Mouse (Mus musculus): Measurements from ENCODE around the gene Fmo5. TPM values are rescaled to one million over a fixed set of nuclear protein-coding genes. Genes with fewer than 3 reads are reported as not detected.

Gene Fmo5
- 0.32 and 0.46 TPM in 2 replicates for polyA plus RNA-seq (2014; fragmentation: Nextera tagmentation; extraction: Ambion mirVana)

DNA sequence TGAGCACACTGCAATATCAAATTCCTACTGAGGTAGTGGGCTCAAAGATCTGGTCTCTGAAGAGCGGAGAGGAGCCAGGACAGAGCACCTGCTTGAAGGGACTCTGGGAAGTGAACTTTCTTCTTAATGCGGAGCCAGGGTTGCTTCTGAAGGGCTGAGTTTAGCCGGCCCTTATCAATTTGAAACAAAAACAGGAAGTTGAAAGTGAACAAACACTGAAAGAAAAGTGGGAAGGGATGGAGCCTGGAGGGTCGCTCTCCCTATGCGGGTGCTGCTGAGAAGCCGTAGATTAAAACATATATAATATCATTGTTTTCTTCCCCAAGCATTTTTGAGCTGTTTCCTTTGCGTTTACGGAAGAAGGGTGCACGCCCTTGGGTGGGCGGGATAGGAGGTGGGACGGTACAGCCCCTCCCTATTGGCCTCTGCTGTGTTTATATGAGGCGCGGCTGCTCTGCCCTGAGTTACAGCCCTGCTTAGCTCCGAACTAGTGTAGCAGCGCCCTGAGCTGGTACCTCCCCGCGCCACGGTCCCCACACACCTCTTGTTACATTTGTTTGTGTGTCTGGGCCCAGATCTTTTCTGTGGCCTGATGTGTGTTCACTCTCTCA, at the start of gene Fmo5:
Gene Fmo5 (plus strand): TSS at position 414 of the 611 bp plus-strand sequence.
- 6% methylated on average over 18 of the region's 18 CpGs for WGBS

DNA sequence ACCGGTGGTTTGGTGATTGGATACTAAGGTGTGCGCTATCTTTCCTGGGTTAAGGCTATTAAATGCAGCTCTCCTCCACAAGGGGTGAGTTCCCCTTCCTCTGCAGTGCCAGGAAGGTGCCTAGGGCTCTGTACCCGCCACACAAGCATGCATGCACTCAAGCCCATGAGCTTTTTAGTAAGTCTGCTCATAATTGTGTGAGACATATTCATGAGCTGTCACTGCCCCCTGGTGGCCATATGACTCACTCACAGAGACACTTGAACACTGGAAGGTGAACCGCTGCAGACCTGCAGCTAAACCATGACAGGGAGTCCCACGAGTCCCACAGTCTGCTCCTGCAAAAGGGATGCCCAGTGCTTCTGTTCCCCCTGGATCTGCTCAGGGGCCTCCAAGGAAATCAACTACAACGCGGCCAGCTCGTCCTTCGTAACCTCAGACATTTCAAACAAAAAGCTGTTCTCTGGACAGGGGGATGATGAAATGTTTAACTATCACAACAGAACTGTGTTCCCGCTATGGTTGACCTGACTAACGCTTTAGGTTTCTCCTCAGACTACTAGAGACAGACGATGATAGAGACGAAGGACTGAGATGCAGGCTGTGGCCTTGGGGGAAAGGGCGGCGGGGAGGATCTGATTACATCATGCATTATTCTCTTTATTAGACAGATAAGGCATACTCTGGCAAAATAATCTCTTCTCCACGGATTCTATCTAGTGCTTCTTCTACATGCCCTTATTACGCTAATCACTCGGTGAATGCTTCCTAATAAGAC, 43.0 kb upstream of the Fmo5 start:
- ATAC-seq (ENCODE audit: low read depth) = peak; percentile 91
- H3K27me3 ChIP-seq (ENCODE audit: control insufficient read depth, insufficient read depth, low read length) = no peaks in the 10 kb centered on the region
- H3K4me1 ChIP-seq (ENCODE audit: control insufficient read depth, insufficient read depth, low read length) = no peaks in the 10 kb centered on the region
- no peaks in the 10 kb centered on the region; the same call in 1 of the 2 replicates for H3K36me3 ChIP-seq (ENCODE audit: control insufficient read depth, insufficient read depth, low read length)
- WGBS = 57% methylated on average over 18 of the region's 18 CpGs
- H3K4me2 ChIP-seq (ENCODE audit: low read depth, low read length) = no peak overlapping the region
- no peak overlapping the region for H3K4me3 ChIP-seq (ENCODE audit: low read depth, low read length)
- H3K27ac ChIP-seq (ENCODE audit: low read depth, low read length) = no peak overlapping the region
- H3K9me3 ChIP-seq (ENCODE audit: control insufficient read depth, low read length) = no peaks in the 10 kb centered on the region
- no peak overlapping the region for H3K9ac ChIP-seq (replicated peaks; ENCODE audit: low read depth, low read length)

More for the DNA sequence above, at the start of gene Fmo5:
- Histone ChIP-seq H3K4me3 (ENCODE audit: low read depth, low read length) (peak within 1 kb of the TSS; percentile 19; the same call in 1 of the 2 replicates), H3K9ac (replicated peaks; ENCODE audit: low read depth, low read length) (no peak within 1 kb of the TSS), H3K4me1 (ENCODE audit: control insufficient read depth, insufficient read depth, low read length) (no peaks in the 10 kb centered on the region), H3K27me3 (ENCODE audit: control insufficient read depth, insufficient read depth, low read length) (no peaks in the 10 kb centered on the region), H3K4me2 (ENCODE audit: low read depth, low read length) (peak within 1 kb of the TSS; percentile 44), H3K9me3 (ENCODE audit: control insufficient read depth, low read length) (no peaks in the 10 kb centered on the region), H3K36me3 (ENCODE audit: control insufficient read depth, insufficient read depth, low read length) (no peaks in the 10 kb centered on the region), H3K27ac (ENCODE audit: low read depth, low read length) (no peak within 1 kb of the TSS)
- ATAC-seq (ENCODE audit: low read depth) = peak; percentile 70; the same call in 1 of the 2 replicates

DNA sequence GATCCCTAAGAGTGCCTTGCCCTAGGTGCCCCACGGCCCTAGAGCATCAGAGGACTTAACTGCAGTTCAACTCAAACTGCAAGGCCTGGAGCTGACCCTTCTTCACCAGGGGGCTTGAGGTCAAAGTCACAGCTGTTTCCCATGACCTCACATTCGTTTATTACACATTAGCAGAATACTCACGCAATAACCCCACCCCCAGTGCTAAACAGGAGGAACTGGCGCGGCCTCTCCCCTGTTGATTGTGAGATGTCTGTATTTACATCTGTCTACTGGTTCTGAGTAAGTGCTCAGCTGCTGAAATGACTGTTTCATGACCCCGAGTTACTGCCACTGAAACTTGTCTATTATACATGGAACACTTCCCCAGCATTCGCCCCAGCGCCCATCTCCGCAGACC, 40.9 kb upstream of the Fmo5 start:
- no peak overlapping the region for H3K4me3 ChIP-seq (ENCODE audit: low read depth, low read length)
- H3K36me3 ChIP-seq (ENCODE audit: control insufficient read depth, insufficient read depth, low read length) = no peaks in the 10 kb centered on the region
- no peaks in the 10 kb centered on the region for H3K27me3 ChIP-seq (ENCODE audit: control insufficient read depth, insufficient read depth, low read length)
- no peak overlapping the region for H3K27ac ChIP-seq (ENCODE audit: low read depth, low read length)
- H3K9ac ChIP-seq (replicated peaks; ENCODE audit: low read depth, low read length) = no peak overlapping the region
- H3K4me1 ChIP-seq (ENCODE audit: control insufficient read depth, insufficient read depth, low read length) = no peaks in the 10 kb centered on the region
- ATAC-seq (ENCODE audit: low read depth) = no peak
- H3K4me2 ChIP-seq (ENCODE audit: low read depth, low read length) = no peak overlapping the region
- no peaks in the 10 kb centered on the region for H3K9me3 ChIP-seq (ENCODE audit: control insufficient read depth, low read length)
- WGBS = 78% methylated on average over 9 of the region's 9 CpGs

DNA sequence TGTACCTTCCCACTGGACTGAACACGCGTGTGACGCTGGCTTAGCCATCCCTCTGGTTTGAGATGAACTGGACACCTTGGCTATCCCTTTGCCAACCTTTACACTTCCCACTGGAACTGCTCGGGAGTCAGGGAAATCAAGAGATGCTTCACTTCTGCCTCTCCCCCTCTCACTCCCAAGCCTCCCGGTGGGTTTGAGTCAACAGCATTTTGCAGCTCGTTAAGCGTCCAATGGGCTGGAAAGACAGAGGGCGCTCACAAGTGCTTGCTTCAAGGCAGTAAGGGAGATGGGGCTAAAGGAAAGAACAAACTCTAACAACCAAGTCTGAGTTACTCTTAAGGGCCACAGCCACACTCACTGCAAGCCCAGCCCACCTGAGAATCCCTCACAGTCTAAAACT, 37.9 kb upstream of the Fmo5 start:
- H3K9me3 ChIP-seq (ENCODE audit: control insufficient read depth, low read length) = no peaks in the 10 kb centered on the region
- no peak for ATAC-seq (ENCODE audit: low read depth)
- no peaks in the 10 kb centered on the region for H3K36me3 ChIP-seq (ENCODE audit: control insufficient read depth, insufficient read depth, low read length)
- H3K4me1 ChIP-seq (ENCODE audit: control insufficient read depth, insufficient read depth, low read length) = no peaks in the 10 kb centered on the region
- no peak overlapping the region for H3K4me3 ChIP-seq (ENCODE audit: low read depth, low read length)
- no peak overlapping the region for H3K9ac ChIP-seq (replicated peaks; ENCODE audit: low read depth, low read length)
- no peak overlapping the region for H3K27ac ChIP-seq (ENCODE audit: low read depth, low read length)
- no peaks in the 10 kb centered on the region for H3K27me3 ChIP-seq (ENCODE audit: control insufficient read depth, insufficient read depth, low read length)
- H3K4me2 ChIP-seq (ENCODE audit: low read depth, low read length) = no peak overlapping the region
- WGBS = 54% methylated on average over 8 of the region's 8 CpGs

GRCm38 (mm10) chr3:97593089-97593488, 35.5 kb upstream of the Fmo5 start:
- Histone ChIP-seq H3K4me1 (ENCODE audit: control insufficient read depth, insufficient read depth, low read length) (no peaks in the 10 kb centered on the region), H3K36me3 (ENCODE audit: control insufficient read depth, insufficient read depth, low read length) (no peaks in the 10 kb centered on the region), H3K9me3 (ENCODE audit: control insufficient read depth, low read length) (no peaks in the 10 kb centered on the region), H3K9ac (replicated peaks; ENCODE audit: low read depth, low read length) (no peak overlapping the region), H3K4me3 (ENCODE audit: low read depth, low read length) (no peak overlapping the region), H3K4me2 (ENCODE audit: low read depth, low read length) (no peak overlapping the region), H3K27ac (ENCODE audit: low read depth, low read length) (no peak overlapping the region), H3K27me3 (ENCODE audit: control insufficient read depth, insufficient read depth, low read length) (no peaks in the 10 kb centered on the region)
- ATAC-seq (ENCODE audit: low read depth) = no peak
- WGBS = 94% methylated on average over 5 of the region's 5 CpGs

GRCm38 (mm10) chr3:97594140-97594539, 34.5 kb upstream of the Fmo5 start:
- Histone ChIP-seq H3K4me3 (ENCODE audit: low read depth, low read length) (no peak overlapping the region), H3K4me2 (ENCODE audit: low read depth, low read length) (no peak overlapping the region), H3K9me3 (ENCODE audit: control insufficient read depth, low read length) (no peaks in the 10 kb centered on the region), H3K27ac (ENCODE audit: low read depth, low read length) (no peak overlapping the region), H3K9ac (replicated peaks; ENCODE audit: low read depth, low read length) (no peak overlapping the region), H3K4me1 (ENCODE audit: control insufficient read depth, insufficient read depth, low read length) (no peaks in the 10 kb centered on the region), H3K36me3 (ENCODE audit: control insufficient read depth, insufficient read depth, low read length) (no peaks in the 10 kb centered on the region), H3K27me3 (ENCODE audit: control insufficient read depth, insufficient read depth, low read length) (no peaks in the 10 kb centered on the region)
- 94% methylated on average over 13 of the region's 13 CpGs for WGBS
- ATAC-seq (ENCODE audit: low read depth) = no peak

DNA sequence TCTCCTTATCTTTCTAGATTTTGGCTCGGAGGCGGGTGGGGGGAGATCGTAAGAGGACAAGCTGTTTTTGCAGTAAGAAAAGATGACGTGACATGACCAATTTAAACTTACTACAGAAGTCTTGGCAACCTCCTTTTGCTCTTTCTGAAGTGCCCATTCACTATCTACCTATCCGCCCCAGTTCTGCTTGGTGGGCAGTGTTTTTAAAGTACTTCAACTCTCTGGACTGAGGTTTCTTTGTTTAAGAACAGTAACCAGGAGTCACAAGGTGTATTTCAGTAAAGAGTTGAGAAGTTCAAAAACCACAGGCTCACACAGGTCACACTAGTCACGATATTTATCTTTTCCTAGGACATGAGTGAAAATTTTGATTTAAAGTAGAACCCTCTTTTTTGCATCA, 33.5 kb upstream of the Fmo5 start:
- H3K9ac ChIP-seq (replicated peaks; ENCODE audit: low read depth, low read length) = no peak overlapping the region
- no peaks in the 10 kb centered on the region for H3K9me3 ChIP-seq (ENCODE audit: control insufficient read depth, low read length)
- no peak for ATAC-seq (ENCODE audit: low read depth)
- no peaks in the 10 kb centered on the region for H3K27me3 ChIP-seq (ENCODE audit: control insufficient read depth, insufficient read depth, low read length)
- 94% methylated on average over 6 of the region's 6 CpGs for WGBS
- no peaks in the 10 kb centered on the region for H3K4me1 ChIP-seq (ENCODE audit: control insufficient read depth, insufficient read depth, low read length)
- H3K36me3 ChIP-seq (ENCODE audit: control insufficient read depth, insufficient read depth, low read length) = no peaks in the 10 kb centered on the region
- H3K4me3 ChIP-seq (ENCODE audit: low read depth, low read length) = no peak overlapping the region
- H3K27ac ChIP-seq (ENCODE audit: low read depth, low read length) = no peak overlapping the region
- no peak overlapping the region for H3K4me2 ChIP-seq (ENCODE audit: low read depth, low read length)

DNA sequence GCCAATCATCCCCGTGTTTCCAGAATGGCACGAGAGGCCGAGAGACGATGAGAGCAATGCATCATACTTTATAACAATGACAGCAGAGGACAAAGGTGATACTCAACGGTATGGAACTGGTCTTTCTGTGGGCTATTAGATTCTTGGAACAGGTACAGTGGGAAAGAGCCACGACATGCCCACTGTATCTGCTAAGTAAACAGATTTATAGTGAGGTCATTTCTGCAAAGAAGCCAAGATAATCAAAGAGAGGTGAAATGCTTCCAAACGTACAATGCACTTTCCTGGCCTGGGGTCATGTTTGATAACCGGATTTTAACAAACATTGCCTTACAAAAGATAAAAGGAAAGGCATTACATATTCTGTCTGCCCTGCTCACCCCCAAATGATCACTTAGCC, 31.8 kb upstream of the Fmo5 start:
- Histone ChIP-seq H3K36me3 (ENCODE audit: control insufficient read depth, insufficient read depth, low read length) (no peaks in the 10 kb centered on the region), H3K27me3 (ENCODE audit: control insufficient read depth, insufficient read depth, low read length) (no peaks in the 10 kb centered on the region), H3K4me1 (ENCODE audit: control insufficient read depth, insufficient read depth, low read length) (no peaks in the 10 kb centered on the region), H3K4me2 (ENCODE audit: low read depth, low read length) (no peak overlapping the region), H3K9ac (replicated peaks; ENCODE audit: low read depth, low read length) (no peak overlapping the region), H3K27ac (ENCODE audit: low read depth, low read length) (no peak overlapping the region), H3K9me3 (ENCODE audit: control insufficient read depth, low read length) (no peaks in the 10 kb centered on the region), H3K4me3 (ENCODE audit: low read depth, low read length) (no peak overlapping the region)
- WGBS = 83% methylated on average over 8 of the region's 8 CpGs
- ATAC-seq (ENCODE audit: low read depth) = no peak

- no peak overlapping the region for H3K9ac ChIP-seq (replicated peaks; ENCODE audit: low read depth, low read length)
- H3K4me1 ChIP-seq (ENCODE audit: control insufficient read depth, insufficient read depth, low read length) = no peaks in the 10 kb centered on the region
- whole genome bisulfite sequencing = 90% methylated on average over 3 of the region's 3 CpGs
- H3K27ac ChIP-seq (ENCODE audit: low read depth, low read length) = no peak overlapping the region
- no peaks in the 10 kb centered on the region for H3K27me3 ChIP-seq (ENCODE audit: control insufficient read depth, insufficient read depth, low read length)
- H3K4me2 ChIP-seq (ENCODE audit: low read depth, low read length) = no peak overlapping the region
- no peaks in the 10 kb centered on the region for H3K9me3 ChIP-seq (ENCODE audit: control insufficient read depth, low read length)
- ATAC-seq (ENCODE audit: low read depth) = no peak
- no peak overlapping the region for H3K4me3 ChIP-seq (ENCODE audit: low read depth, low read length)
- no peaks in the 10 kb centered on the region for H3K36me3 ChIP-seq (ENCODE audit: control insufficient read depth, insufficient read depth, low read length)
These were observed 28.4 kb upstream of the Fmo5 start for GRCm38 (mm10) chr3:97600050-97600832.
